Mouse (Mus musculus): ENCODE data around the gene Mthfr.

- 0 out of 2 replicates have a peak, but pooled peaks have one; percentile 14 for TF ChIP-seq CTCF (IDR thresholded peaks at IDR 0.05; ENCODE audit: low read depth)
- TF ChIP-seq EP300 (IDR thresholded peaks at IDR 0.05; ENCODE audit: low read depth), result no peak
Measured at GRCm38 (mm10) chr4:148094161-148094560, 55.3 kb downstream of the Mthfr start.

Data from liver, embryonic 14.5 days (tissue).